Mouse (Mus musculus) c-Kit-positive CD71-positive TER-119-positive erythroid progenitor cells, embryonic 14.5 days (primary cell): Measurements from ENCODE around the gene Flrt1.

Experiments used
- DNase-seq: peaks from one replicate; pipeline ENCODE4 v3.0.0-alpha.2; 2013; ENCODE audit warnings: low spot score

The Flrt1 gene

GRCm38 (mm10) chr19:7130317-7130716, 24.8 kb upstream of the Flrt1 start:
- no peak for DNase-seq

GRCm38 (mm10) chr19:7128551-7129475, 23.3 kb upstream of the Flrt1 start:
- DNase-seq = no peak

DNA sequence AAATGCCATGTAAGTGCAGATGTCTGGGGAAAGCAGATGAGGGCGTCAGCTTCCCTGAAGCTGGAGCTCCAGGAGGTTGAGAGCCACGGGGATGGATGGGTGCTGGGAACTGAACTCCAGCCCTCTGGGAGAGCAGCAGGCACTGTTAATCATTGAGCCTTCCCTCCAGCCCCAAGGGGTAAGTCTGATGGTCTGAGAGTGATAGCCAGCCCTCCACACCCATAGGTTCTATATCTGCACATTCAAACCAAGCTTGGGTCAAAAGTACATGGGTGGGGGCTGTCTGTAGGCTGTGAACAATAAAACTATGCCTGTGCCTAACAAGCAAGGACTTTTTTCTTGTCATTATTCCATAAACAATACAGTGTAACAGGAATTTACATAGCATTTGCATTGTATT, 21.4 kb upstream of the Flrt1 start:
- DNase-seq = no peak

DNA sequence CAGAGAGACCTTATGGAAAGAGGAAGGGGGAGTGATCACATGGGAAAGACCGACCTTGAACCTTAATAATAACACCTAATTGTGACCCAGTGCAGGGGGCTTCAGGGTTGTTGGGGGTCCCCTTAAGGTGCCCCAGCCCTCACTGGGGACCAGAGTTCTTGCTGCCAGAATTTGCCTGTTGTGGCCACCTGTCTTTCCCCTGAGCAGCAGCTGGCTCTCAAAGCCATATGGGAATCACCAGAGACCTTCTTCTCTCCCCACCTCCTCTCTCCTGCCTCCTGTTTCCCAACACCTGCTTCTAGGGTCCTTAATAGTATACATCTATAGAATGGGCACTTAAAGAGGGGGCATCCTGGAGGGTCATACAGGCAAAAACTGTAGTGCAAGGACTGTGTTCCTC, 20.7 kb upstream of the Flrt1 start:
- no peak for DNase-seq

- no peak for DNase-seq
Measured at GRCm38 (mm10) chr19:7125526-7126156, 20.1 kb upstream of the Flrt1 start.

GRCm38 (mm10) chr19:7122698-7123306, 17.3 kb upstream of the Flrt1 start:
- no peak for DNase-seq

GRCm38 (mm10) chr19:7122277-7122676, 16.7 kb upstream of the Flrt1 start:
- no peak for DNase-seq

GRCm38 (mm10) chr19:7121252-7121651, 15.7 kb upstream of the Flrt1 start:
- DNase-seq = no peak

DNA sequence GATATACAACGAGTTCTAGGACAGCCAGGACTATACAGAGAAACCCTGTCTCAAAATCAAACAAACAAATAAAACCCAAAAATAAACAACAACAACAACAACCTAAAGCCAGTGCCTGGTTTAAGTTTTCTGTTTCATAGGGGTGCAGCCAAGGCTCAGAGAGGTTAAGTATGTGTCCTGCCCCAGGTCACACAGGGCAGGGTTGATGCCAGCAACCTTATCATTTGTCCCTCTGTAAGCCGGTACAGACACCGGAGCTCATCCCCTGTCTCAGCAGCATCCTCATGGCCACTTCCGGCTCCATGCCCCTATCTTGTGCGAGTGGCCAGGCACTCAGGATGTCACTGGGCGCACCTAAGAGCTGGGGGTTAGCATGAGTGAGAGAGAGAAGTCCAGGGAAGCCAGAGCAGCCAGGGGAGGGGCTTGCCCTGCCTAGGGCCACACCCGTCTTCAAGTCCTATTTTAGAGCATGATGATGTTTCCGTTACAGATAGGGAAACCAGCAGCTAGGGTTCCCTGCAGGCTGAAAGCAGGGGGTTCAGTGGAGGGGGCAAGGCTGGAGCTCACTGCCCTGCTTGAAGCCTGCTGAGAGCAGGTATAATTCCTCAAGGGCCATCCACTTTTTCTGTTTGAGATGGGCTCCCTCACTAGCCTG, 12.3 kb upstream of the Flrt1 start:
- peak; percentile 51 for DNase-seq

DNA sequence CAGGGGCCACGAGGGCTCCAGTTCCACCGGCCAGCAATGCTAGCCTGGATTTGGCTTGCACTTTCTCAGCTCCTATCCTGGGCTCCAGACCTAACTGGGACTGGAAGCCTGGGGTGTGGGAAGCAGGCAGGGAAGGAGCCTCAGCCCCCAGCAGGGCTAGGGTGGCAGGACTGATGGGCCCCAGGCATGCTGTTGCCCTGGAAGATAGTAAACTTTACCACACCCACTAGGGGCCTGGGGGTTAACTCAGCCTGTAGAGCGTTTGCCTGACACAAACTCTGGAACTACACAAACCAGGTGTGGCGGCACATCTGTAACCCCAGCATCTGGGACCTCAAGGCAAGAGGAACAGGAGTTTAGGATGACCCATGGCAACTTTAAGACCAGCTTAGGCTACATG, 11.6 kb upstream of the Flrt1 start:
- peak; percentile 56 for DNase-seq

- DNase-seq = no peak
Measured at GRCm38 (mm10) chr19:7116038-7116731, 10.7 kb upstream of the Flrt1 start.

DNA sequence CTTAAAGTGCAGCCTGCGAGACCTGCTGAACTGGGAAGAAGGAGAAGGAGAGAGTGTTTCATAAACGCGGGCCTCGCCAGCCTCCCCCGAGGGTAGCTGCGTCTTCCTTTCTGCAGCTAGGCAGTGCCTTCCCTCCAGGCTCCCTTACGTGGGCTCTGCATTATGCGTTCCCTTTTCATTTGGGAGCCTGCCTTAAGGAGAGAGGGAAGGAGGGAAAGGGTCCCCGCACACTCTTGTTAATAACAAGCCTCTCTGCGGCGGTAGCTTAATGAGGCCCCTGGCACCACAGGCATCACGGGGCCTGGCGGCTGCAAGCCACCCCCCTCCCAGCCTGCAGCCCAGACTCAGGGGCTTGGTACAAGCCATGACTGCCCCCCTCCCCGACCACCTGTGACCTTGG, 8.0 kb upstream of the Flrt1 start:
- DNase-seq = no peak

DNA sequence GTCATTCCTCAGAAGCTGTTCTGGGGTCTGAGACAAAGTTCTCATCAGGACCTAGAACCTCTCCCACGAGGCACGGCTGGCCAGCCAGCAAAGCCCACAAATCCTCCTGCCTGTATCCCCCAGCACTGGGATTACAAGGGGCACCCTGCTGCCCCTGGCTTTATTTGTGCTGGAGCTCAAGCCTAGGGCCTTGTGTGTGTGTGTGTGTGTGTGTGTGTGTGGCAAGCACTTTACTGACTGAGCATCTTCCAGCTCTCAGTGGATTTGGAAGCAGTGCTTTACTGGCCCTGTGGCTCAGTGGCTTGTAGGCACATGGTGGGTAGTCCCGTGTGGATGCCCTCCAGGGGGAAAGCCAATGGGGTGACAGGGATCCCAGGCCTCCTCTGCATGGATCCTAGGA, 7.1 kb upstream of the Flrt1 start:
- no peak for DNase-seq

DNA sequence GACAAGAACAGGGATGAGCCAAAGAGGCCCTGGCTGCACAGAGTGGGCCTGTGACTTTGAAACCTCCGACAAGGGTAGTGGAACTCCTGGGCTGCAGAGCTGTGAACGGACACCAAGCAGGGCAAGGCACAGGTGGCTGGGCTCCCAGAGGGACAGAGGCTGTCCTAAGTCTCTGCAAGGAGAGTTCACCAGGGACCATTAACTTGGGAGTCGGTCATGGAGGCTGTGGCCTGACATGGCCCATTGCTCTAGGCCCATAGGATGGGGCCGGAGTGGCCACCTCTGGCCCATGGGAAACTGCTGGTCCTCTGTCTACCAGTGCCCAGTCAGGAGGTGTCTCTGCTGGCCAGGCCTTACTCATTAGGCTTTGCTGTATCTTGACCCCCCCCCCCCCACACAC, 6.2 kb upstream of the Flrt1 start:
- no peak for DNase-seq

- no peak for DNase-seq
Measured at GRCm38 (mm10) chr19:7111309-7111708, 5.8 kb upstream of the Flrt1 start.

DNA sequence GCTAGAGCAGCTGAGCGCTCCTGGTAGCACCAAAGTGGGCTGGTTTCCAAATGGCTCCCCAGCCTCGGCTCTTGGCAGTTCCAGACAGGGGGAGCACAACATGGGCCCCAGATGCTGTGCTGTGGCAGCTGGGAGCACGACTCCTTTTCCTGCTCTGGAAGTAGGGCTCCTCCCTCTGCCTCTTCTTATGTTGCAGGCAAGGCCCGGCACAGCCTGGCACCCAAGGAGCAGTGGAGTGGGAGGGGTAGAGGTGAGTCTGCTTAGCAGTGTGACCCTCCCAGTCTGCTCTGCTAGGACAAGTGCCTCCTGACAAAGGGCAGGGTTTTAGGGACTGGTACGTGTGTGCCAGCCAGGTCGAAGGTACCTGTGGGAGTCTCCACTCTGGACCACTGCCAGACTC, 5.3 kb upstream of the Flrt1 start:
- DNase-seq = no peak

GRCm38 (mm10) chr19:7110097-7110496, 4.6 kb upstream of the Flrt1 start:
- no peak for DNase-seq

- DNase-seq = peak; percentile 40
Measured at GRCm38 (mm10) chr19:7108114-7108905, 2.8 kb upstream of the Flrt1 start.

DNA sequence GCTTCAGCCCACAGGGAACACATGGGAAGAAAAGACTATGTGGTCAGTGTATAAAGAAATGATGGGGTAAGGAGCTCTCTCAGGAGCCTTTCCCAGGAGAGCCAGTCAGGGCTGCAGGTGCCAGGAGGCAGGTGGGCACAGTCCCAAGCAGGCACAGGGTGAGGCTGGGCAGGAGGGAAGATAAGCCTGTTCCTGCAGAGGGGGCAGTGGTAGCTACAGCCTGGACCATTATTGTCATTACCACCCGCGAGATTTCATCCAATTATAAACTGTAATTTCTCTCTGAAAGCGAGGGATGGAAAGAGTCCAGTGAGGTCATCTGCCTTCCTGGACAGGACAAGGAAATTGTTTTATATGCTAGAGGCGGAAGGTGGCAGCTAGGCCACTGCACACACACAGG, 1.6 kb upstream of the Flrt1 start:
- DNase-seq = no peak

DNA sequence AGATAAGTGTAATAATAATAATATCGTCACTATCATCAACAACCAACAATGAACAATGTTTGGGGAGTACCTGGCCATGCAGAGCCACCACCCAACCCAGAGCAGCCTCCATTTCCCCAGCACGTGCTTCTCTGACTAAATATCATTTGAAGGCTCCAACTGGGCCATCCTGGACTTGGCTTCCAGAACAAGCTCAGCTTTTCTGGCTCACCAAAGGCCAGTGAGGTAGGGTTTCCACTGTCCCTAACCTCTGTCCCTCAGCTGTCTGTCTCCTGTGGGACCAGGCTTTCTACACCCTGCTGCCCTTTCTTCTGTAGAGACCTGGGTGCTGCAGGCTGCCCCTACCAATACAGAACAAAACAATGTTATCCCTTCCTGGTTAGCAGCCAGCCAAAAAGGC, 1.0 kb upstream of the Flrt1 start:
- DNase-seq = no peak

GRCm38 (mm10) chr19:7103993-7104401, 1.5 kb downstream of the Flrt1 start:
- no peak for DNase-seq
